Mouse (Mus musculus): ENCODE data around the gene Cep126. TPM values are rescaled to one million over a fixed set of nuclear protein-coding genes. Genes with fewer than 3 reads are reported as not detected.

Cep126 gene
- polyA plus RNA-seq, 1 experiment from 2014 or later = 5.2 TPM

GRCm38 (mm10) chr9:8035091-8035490 lies 99.0 kb downstream of the Cep126 start:
- H3K4me3 ChIP-seq (replicated peaks; ENCODE audit: low read depth, low read length) = no peak overlapping the region
- no peak for DNase-seq
- no peaks in the 10 kb centered on the region for H3K4me1 ChIP-seq (ENCODE audit: control insufficient read depth, insufficient read depth, low read length)
- ATAC-seq (ENCODE audit: low FRiP score, low TSS enrichment) = no peak
- WGBS = 62% methylated on average over 4 of the region's 4 CpGs
- H3K9ac ChIP-seq (replicated peaks; ENCODE audit: low read length) = no peak overlapping the region
- no peaks in the 10 kb centered on the region for H3K36me3 ChIP-seq (ENCODE audit: control insufficient read depth, insufficient read depth, low read length)
- no peak overlapping the region for H3K4me2 ChIP-seq (ENCODE audit: low read length)
- no peak overlapping the region for H3K27ac ChIP-seq (replicated peaks; ENCODE audit: low read depth, low read length)
- H3K27me3 ChIP-seq (ENCODE audit: control insufficient read depth, insufficient read depth, low read length) = no peaks in the 10 kb centered on the region
- H3K9me3 ChIP-seq (ENCODE audit: control insufficient read depth, low read length) = no peaks in the 10 kb centered on the region

GRCm38 (mm10) chr9:8034143-8034542 lies 100.0 kb downstream of the Cep126 start:
- Histone ChIP-seq H3K27ac (replicated peaks; ENCODE audit: low read depth, low read length) (no peak overlapping the region), H3K4me3 (replicated peaks; ENCODE audit: low read depth, low read length) (no peak overlapping the region), H3K9ac (replicated peaks; ENCODE audit: low read length) (no peak overlapping the region), H3K4me1 (ENCODE audit: control insufficient read depth, insufficient read depth, low read length) (no peaks in the 10 kb centered on the region), H3K27me3 (ENCODE audit: control insufficient read depth, insufficient read depth, low read length) (no peaks in the 10 kb centered on the region), H3K9me3 (ENCODE audit: control insufficient read depth, low read length) (no peaks in the 10 kb centered on the region), H3K36me3 (ENCODE audit: control insufficient read depth, insufficient read depth, low read length) (no peaks in the 10 kb centered on the region), H3K4me2 (ENCODE audit: low read length) (no peak overlapping the region)
- WGBS = 84% methylated on average over 1 of the region's 1 CpGs
- ATAC-seq (ENCODE audit: low FRiP score, low TSS enrichment) = no peak
- no peak for DNase-seq

- DNase-seq (no peak), ATAC-seq (ENCODE audit: low FRiP score, low TSS enrichment) (no peak)
- WGBS = 79% methylated on average over 5 of the region's 5 CpGs
Observed at GRCm38 (mm10) chr9:8032847-8033246, 101.2 kb downstream of the Cep126 start.

More at GRCm38 (mm10) chr9:8032847-8033246, 101.2 kb downstream of the Cep126 start:
- Histone ChIP-seq H3K4me3 (replicated peaks; ENCODE audit: low read depth, low read length) (no peak overlapping the region), H3K27me3 (ENCODE audit: control insufficient read depth, insufficient read depth, low read length) (no peaks in the 10 kb centered on the region), H3K36me3 (ENCODE audit: control insufficient read depth, insufficient read depth, low read length) (no peaks in the 10 kb centered on the region), H3K27ac (replicated peaks; ENCODE audit: low read depth, low read length) (no peak overlapping the region), H3K4me1 (ENCODE audit: control insufficient read depth, insufficient read depth, low read length) (no peaks in the 10 kb centered on the region), H3K4me2 (ENCODE audit: low read length) (no peak overlapping the region), H3K9ac (replicated peaks; ENCODE audit: low read length) (no peak overlapping the region), H3K9me3 (ENCODE audit: control insufficient read depth, low read length) (no peaks in the 10 kb centered on the region)

Other genes starting within 250 kb of the Cep126 start
- 5.9 and 7.8 TPM in 2 replicates for gene Yap1, start 129.7 kb downstream of the Cep126 start, polyA plus RNA-seq (2014; fragmentation: Nextera tagmentation; extraction: Ambion mirVana)
- gene Cfap300, start 91.5 kb downstream of the Cep126 start, polyA plus RNA-seq (2014; fragmentation: Nextera tagmentation; extraction: Ambion mirVana) = 15.8 and 18.2 TPM in 2 replicates

Data from midbrain, embryonic 14.5 days (tissue).